Mouse (Mus musculus): ENCODE results near the gene Cc2d1b.

Gene Cc2d1b

GRCm38 (mm10) chr4:108619587-108620341 lies at the start of gene Cc2d1b:
Cc2d1b (plus strand) TSS chr4:108619940.
- peak; percentile 90 for DNase-seq (ENCODE audit: low spot score)

- no peak for DNase-seq (ENCODE audit: low spot score)
Observed at GRCm38 (mm10) chr4:108572644-108573043, 47.1 kb upstream of the Cc2d1b start.

- peak; percentile 95 for DNase-seq (ENCODE audit: low spot score)
Observed at GRCm38 (mm10) chr4:108578840-108579742, 40.6 kb upstream of the Cc2d1b start, which contains the start of the genes Prpf38a and Orc1. Prpf38a (minus strand) TSS chr4:108579336. Orc1 (plus strand) TSS chr4:108579423.

- no peak for DNase-seq (ENCODE audit: low spot score)
Observed at GRCm38 (mm10) chr4:108579743-108580411, 39.9 kb upstream of the Cc2d1b start.

- DNase-seq (ENCODE audit: low spot score): no peak
Observed at GRCm38 (mm10) chr4:108593376-108593775, 26.4 kb upstream of the Cc2d1b start.

GRCm38 (mm10) chr4:108595785-108596184 lies 24.0 kb upstream of the Cc2d1b start:
- no peak for DNase-seq (ENCODE audit: low spot score)

GRCm38 (mm10) chr4:108598306-108598705 lies 21.4 kb upstream of the Cc2d1b start:
- no peak for DNase-seq (ENCODE audit: low spot score)

- DNase-seq (ENCODE audit: low spot score): no peak
Observed at GRCm38 (mm10) chr4:108601870-108602269, 17.9 kb upstream of the Cc2d1b start.

GRCm38 (mm10) chr4:108608651-108609050 lies 11.1 kb upstream of the Cc2d1b start:
- DNase-seq (ENCODE audit: low spot score): no peak

GRCm38 (mm10) chr4:108610935-108611334 lies 8.8 kb upstream of the Cc2d1b start:
- no peak for DNase-seq (ENCODE audit: low spot score)

GRCm38 (mm10) chr4:108618586-108618985 lies 1.2 kb upstream of the Cc2d1b start:
- no peak for DNase-seq (ENCODE audit: low spot score)

GRCm38 (mm10) chr4:108619165-108619564 lies 575 bp upstream of the Cc2d1b start:
- DNase-seq (ENCODE audit: low spot score): peak; percentile 26

GRCm38 (mm10) chr4:108620536-108620935 lies 796 bp downstream of the Cc2d1b start:
- DNase-seq (ENCODE audit: low spot score): no peak

- DNase-seq (ENCODE audit: low spot score): no peak
Observed at GRCm38 (mm10) chr4:108621504-108621903, 1.8 kb downstream of the Cc2d1b start.

- DNase-seq (ENCODE audit: low spot score): no peak
Observed at GRCm38 (mm10) chr4:108627066-108627465, 7.3 kb downstream of the Cc2d1b start.

- no peak for DNase-seq (ENCODE audit: low spot score)
Observed at GRCm38 (mm10) chr4:108629363-108629880, 9.7 kb downstream of the Cc2d1b start.

GRCm38 (mm10) chr4:108630096-108630495 lies 10.4 kb downstream of the Cc2d1b start:
- no peak for DNase-seq (ENCODE audit: low spot score)

- no peak for DNase-seq (ENCODE audit: low spot score)
Observed at GRCm38 (mm10) chr4:108631616-108632015, 11.9 kb downstream of the Cc2d1b start.

- DNase-seq (ENCODE audit: low spot score): no peak
Observed at GRCm38 (mm10) chr4:108633703-108634102, 14.0 kb downstream of the Cc2d1b start.

GRCm38 (mm10) chr4:108634696-108635095 lies 15.0 kb downstream of the Cc2d1b start:
- no peak for DNase-seq (ENCODE audit: low spot score)

GRCm38 (mm10) chr4:108635101-108635500 lies 15.4 kb downstream of the Cc2d1b start:
- no peak for DNase-seq (ENCODE audit: low spot score)

GRCm38 (mm10) chr4:108637721-108638120 lies 18.0 kb downstream of the Cc2d1b start:
- DNase-seq (ENCODE audit: low spot score): no peak
